Mouse (Mus musculus): ENCODE results near the gene Mdm4.

- TF ChIP-seq POLR2A (IDR thresholded peaks at IDR 0.05; ENCODE audit: borderline replicate concordance, insufficient read depth, low read length) (no peak), CTCF (IDR thresholded peaks at IDR 0.05; ENCODE audit: borderline replicate concordance, insufficient read depth, low read depth, low read length) (no peak)
Observed at GRCm38 (mm10) chr1:132990733-132991132, 39.6 kb downstream of the Mdm4 start.
